Mouse (Mus musculus) cerebellum, adult 2 months (tissue): ENCODE data around the gene Lpar5.

ENCODE experiments used
- CTCF ChIP-seq: fragments of 200-500 bp; IDR thresholded peaks from 2 replicates; pipeline ENCODE4 v1.5.1; 2011; ENCODE audit warnings: low read depth, mild to moderate bottlenecking, control low read depth, low read length, moderate library complexity, borderline replicate concordance; ENCODE audit not compliant: insufficient read depth
- POLR2A ChIP-seq: fragments of 200-500 bp; IDR thresholded peaks from 2 replicates; pipeline ENCODE4 v1.6.1; 2011; ENCODE audit warnings: low read length, control low read depth, borderline replicate concordance; ENCODE audit not compliant: insufficient read depth

- TF ChIP-seq CTCF = no peak
- no peak for TF ChIP-seq POLR2A
Measured at GRCm38 (mm10) chr6:125067571-125067995, at the start of gene Lpar5.
